Mouse (Mus musculus): Measurements from ENCODE around the gene Tmem245. TPM values are rescaled to one million over a fixed set of nuclear protein-coding genes. Genes with fewer than 3 reads are reported as not detected.
A peak's percentile ranks its signal among the peaks of the same experiment; 100 is the strongest.

Gene Tmem245
- total and polyA plus RNA-seq, 2 experiments from 2014 or later, result 12.3 to 27.9 TPM

- TF ChIP-seq CTCF (IDR thresholded peaks at IDR 0.05; ENCODE audit: low read depth), result no peak
- H3K4me1 ChIP-seq (ENCODE audit: insufficient read depth, low read length), result no peaks in the 10 kb centered on the region
- no peak overlapping the region for H3K9ac ChIP-seq (replicated peaks; ENCODE audit: low read length)
- H3K9me3 ChIP-seq (ENCODE audit: low read length), result no peaks in the 10 kb centered on the region
- H3K36me3 ChIP-seq (ENCODE audit: insufficient read depth, low read length), result peaks cover 40% of the 10 kb centered on the region
- ATAC-seq (no peak), DNase-seq (ENCODE audit: low spot score) (no peak)
- WGBS, result 52% methylated on average over 13 of the region's 13 CpGs
- no peak overlapping the region for H3K27ac ChIP-seq
- no peak overlapping the region for H3K4me3 ChIP-seq (ENCODE audit: low read length)
- no peak overlapping the region for H3K4me2 ChIP-seq (ENCODE audit: low read depth, low read length)
- no peaks in the 10 kb centered on the region for H3K27me3 ChIP-seq (ENCODE audit: insufficient read depth, low read length)
These were observed 116.1 kb downstream of the Tmem245 start for GRCm38 (mm10) chr4:56831013-56831609.

GRCm38 (mm10) chr4:56829511-56829921 lies 117.7 kb downstream of the Tmem245 start:
- 31% methylated on average over 7 of the region's 7 CpGs for WGBS
- ATAC-seq (peak; percentile 69; the same call in 1 of the 2 replicates), DNase-seq (ENCODE audit: low spot score) (peak; percentile 15)
- H3K4me2 ChIP-seq (ENCODE audit: low read depth, low read length), result no peak overlapping the region
- H3K4me3 ChIP-seq (ENCODE audit: low read length), result no peak overlapping the region
- H3K9ac ChIP-seq (replicated peaks; ENCODE audit: low read length), result no peak overlapping the region
- no peak for TF ChIP-seq CTCF (IDR thresholded peaks at IDR 0.05; ENCODE audit: low read depth)
- H3K36me3 ChIP-seq (ENCODE audit: insufficient read depth, low read length), result peaks cover 39% of the 10 kb centered on the region; the same call in 1 of the 2 replicates
- H3K27ac ChIP-seq, result peak overlapping the region; percentile 41; the same call in 1 of the 2 replicates
- H3K9me3 ChIP-seq (ENCODE audit: low read length), result no peaks in the 10 kb centered on the region
- H3K4me1 ChIP-seq (ENCODE audit: insufficient read depth, low read length), result no peaks in the 10 kb centered on the region
- no peaks in the 10 kb centered on the region for H3K27me3 ChIP-seq (ENCODE audit: insufficient read depth, low read length)

- H3K36me3 ChIP-seq (ENCODE audit: insufficient read depth, low read length), result peaks cover 36% of the 10 kb centered on the region; the same call in 1 of the 2 replicates
- WGBS, result 72% methylated on average over 3 of the region's 3 CpGs
These were observed 118.3 kb downstream of the Tmem245 start for GRCm38 (mm10) chr4:56828932-56829331.

GRCm38 (mm10) chr4:56824231-56824630 lies 123.0 kb downstream of the Tmem245 start:
- no peaks in the 10 kb centered on the region for H3K4me1 ChIP-seq (ENCODE audit: insufficient read depth, low read length)
- H3K9ac ChIP-seq (replicated peaks; ENCODE audit: low read length), result no peak overlapping the region
- H3K4me2 ChIP-seq (ENCODE audit: low read depth, low read length), result no peak overlapping the region
- no peak for ATAC-seq
- WGBS, result 89% methylated on average over 9 of the region's 9 CpGs
- DNase-seq (ENCODE audit: low spot score), result no peak
- H3K36me3 ChIP-seq (ENCODE audit: insufficient read depth, low read length), result peaks cover 21% of the 10 kb centered on the region; the same call in 1 of the 2 replicates
- H3K4me3 ChIP-seq (ENCODE audit: low read length), result no peak overlapping the region
- H3K27ac ChIP-seq, result no peak overlapping the region
- no peaks in the 10 kb centered on the region for H3K9me3 ChIP-seq (ENCODE audit: low read length)
- H3K27me3 ChIP-seq (ENCODE audit: insufficient read depth, low read length), result no peaks in the 10 kb centered on the region
- TF ChIP-seq CTCF (IDR thresholded peaks at IDR 0.05; ENCODE audit: low read depth), result no peak

More at GRCm38 (mm10) chr4:56828932-56829331, 118.3 kb downstream of the Tmem245 start:
- no peak for ATAC-seq
- H3K27me3 ChIP-seq (ENCODE audit: insufficient read depth, low read length), result no peaks in the 10 kb centered on the region
- no peaks in the 10 kb centered on the region for H3K9me3 ChIP-seq (ENCODE audit: low read length)
- H3K4me2 ChIP-seq (ENCODE audit: low read depth, low read length), result no peak overlapping the region
- H3K9ac ChIP-seq (replicated peaks; ENCODE audit: low read length), result no peak overlapping the region
- no peak overlapping the region for H3K4me3 ChIP-seq (ENCODE audit: low read length)
- no peak for TF ChIP-seq CTCF (IDR thresholded peaks at IDR 0.05; ENCODE audit: low read depth)
- H3K27ac ChIP-seq, result no peak overlapping the region
- H3K4me1 ChIP-seq (ENCODE audit: insufficient read depth, low read length), result no peaks in the 10 kb centered on the region
- DNase-seq (ENCODE audit: low spot score), result no peak

- DNase-seq (ENCODE audit: low spot score) (peak; percentile 49), ATAC-seq (peak; percentile 62; the same call in 1 of the 2 replicates)
- Histone ChIP-seq H3K4me1 (ENCODE audit: insufficient read depth, low read length) (no peaks in the 10 kb centered on the region), H3K36me3 (ENCODE audit: insufficient read depth, low read length) (peaks cover 6% of the 10 kb centered on the region; the same call in 1 of the 2 replicates), H3K27ac (no peak overlapping the region), H3K4me3 (ENCODE audit: low read length) (no peak overlapping the region), H3K9ac (replicated peaks; ENCODE audit: low read length) (no peak overlapping the region), H3K4me2 (ENCODE audit: low read depth, low read length) (no peak overlapping the region), H3K27me3 (ENCODE audit: insufficient read depth, low read length) (no peaks in the 10 kb centered on the region), H3K9me3 (ENCODE audit: low read length) (no peaks in the 10 kb centered on the region)
- TF ChIP-seq CTCF (IDR thresholded peaks at IDR 0.05; ENCODE audit: low read depth), result peak; percentile 74
These were observed 127.2 kb downstream of the Tmem245 start for GRCm38 (mm10) chr4:56820017-56820550.

MicroRNA genes within 50 kb of the gene (microRNA counts, 519-probe panel; counts per million panel counts)
- 2,924 counts per million, percentile 45 among the panel's probes with 10 or more counts for microRNA mmu-miR-32

Small RNA genes within 50 kb of the gene (microRNA-seq; reads per million reads assigned to microRNA genes)
- gene Mir32, result 309 to 327 reads per million in 2 experiments

Other genes with a start within 250 kb of the Tmem245 start
- gene Gm26657, start 207.4 kb downstream of the Tmem245 start, total RNA-seq (2014; rRNA removed), result not detected in 2 replicates
- not detected in 2 replicates for gene Gm26657, start 207.4 kb downstream of the Tmem245 start, polyA plus RNA-seq (2015; fragmentation: Nextera tagmentation; extraction: Ambion mirVana)
- gene Actl7b, start 206.0 kb downstream of the Tmem245 start, total RNA-seq (2014; rRNA removed), result 0.16 and 0.54 TPM in 2 replicates
- gene Actl7b, start 206.0 kb downstream of the Tmem245 start, polyA plus RNA-seq (2015; fragmentation: Nextera tagmentation; extraction: Ambion mirVana), result not detected in 2 replicates
- gene Actl7a, start 204.0 kb downstream of the Tmem245 start, total RNA-seq (2014; rRNA removed), result not detected in 2 replicates
- gene Actl7a, start 204.0 kb downstream of the Tmem245 start, polyA plus RNA-seq (2015; fragmentation: Nextera tagmentation; extraction: Ambion mirVana), result not detected in 2 replicates
- 94.6 and 95.6 TPM in 2 replicates for gene Elp1, start 145.1 kb downstream of the Tmem245 start, total RNA-seq (2014; rRNA removed)
- 41.6 and 44.2 TPM in 2 replicates for gene Elp1, start 145.1 kb downstream of the Tmem245 start, polyA plus RNA-seq (2015; fragmentation: Nextera tagmentation; extraction: Ambion mirVana)
- 9.1 and 9.6 TPM in 2 replicates for gene Fam206a, start 145.1 kb downstream of the Tmem245 start, total RNA-seq (2014; rRNA removed)
- gene Fam206a, start 145.1 kb downstream of the Tmem245 start, polyA plus RNA-seq (2015; fragmentation: Nextera tagmentation; extraction: Ambion mirVana), result 9.4 and 9.7 TPM in 2 replicates
- 9.5 and 16.3 TPM in 2 replicates for gene Ctnnal1, start 82.2 kb downstream of the Tmem245 start, total RNA-seq (2014; rRNA removed)
- gene Ctnnal1, start 82.2 kb downstream of the Tmem245 start, polyA plus RNA-seq (2015; fragmentation: Nextera tagmentation; extraction: Ambion mirVana), result 17.8 and 20.2 TPM in 2 replicates
- 38.1 and 38.3 TPM in 2 replicates for gene Frrs1l, start 43.0 kb upstream of the Tmem245 start, total RNA-seq (2014; rRNA removed)
- 21.8 and 22.5 TPM in 2 replicates for gene Frrs1l, start 43.0 kb upstream of the Tmem245 start, polyA plus RNA-seq (2015; fragmentation: Nextera tagmentation; extraction: Ambion mirVana)
- 13.9 and 14.7 TPM in 2 replicates for gene Epb41l4b, start 196.0 kb upstream of the Tmem245 start, total RNA-seq (2014; rRNA removed)
- gene Epb41l4b, start 196.0 kb upstream of the Tmem245 start, polyA plus RNA-seq (2015; fragmentation: Nextera tagmentation; extraction: Ambion mirVana), result 4.2 and 4.4 TPM in 2 replicates

All from hindbrain, postnatal 0 days (tissue).